Mouse (Mus musculus) macrophage (primary cell): Measurements from ENCODE around the gene Grid2. TPM values are rescaled to one million over a fixed set of nuclear protein-coding genes. Genes with fewer than 3 reads are reported as not detected.

ENCODE experiments used
- H3K27ac ChIP-seq: fragments of 350-480 bp; formaldehyde crosslinking; 2 replicates; pipeline ENCODE4 v1.9.0; 2021
- H3K36me3 ChIP-seq: fragments of 350-480 bp; formaldehyde crosslinking; 2 replicates; pipeline ENCODE4 v1.9.0; 2021; ENCODE audit errors: inconsistent target
- H3K4me3 ChIP-seq: fragments of 350-480 bp; formaldehyde crosslinking; 2 replicates; pipeline ENCODE4 v1.9.0; 2021; ENCODE audit errors: inconsistent target
- H3K79me2 ChIP-seq: fragments of 350-480 bp; formaldehyde crosslinking; 2 replicates; pipeline ENCODE4 v1.9.0; 2021; ENCODE audit errors: inconsistent target
- WGBS: methylation state at CpG from one replicate; pipeline ENCODE4 v1.1.7; 2026; ENCODE audit warnings: inconsistent platforms; ENCODE audit not compliant: missing documents; 5-methylcytosine and 5-hydroxymethylcytosine counted together
- polyA plus RNA-seq: library from polyadenylated mRNA; stranded (reverse); fragments of 250-400 nt; gene quantifications from 3 replicates; pipeline ENCODE4 v1.2.4, GENCODE M21; 2018; ENCODE audit warnings: inconsistent platforms
- total RNA-seq, 78 experiments: library from RNA; depleted of rRNA; stranded (reverse); fragments of 250-400 nt; gene quantifications; 1 replicate in 9 of 78; 2 replicates in 24 of 78; 3 replicates in 43 of 78; 4 replicates in 2 of 78; pipeline ENCODE4 v1.2.4; 2018; ENCODE audit warnings: inconsistent platforms in 56 of 78

Grid2 gene
- total RNA-seq (2018; cell fraction: chromatin; rRNA removed): not detected
- total RNA-seq (2018; cell fraction: cytosol; rRNA removed): not detected
- not detected for total RNA-seq (2018; cell fraction: nucleus; rRNA removed)
- polyA plus RNA-seq: not detected in 3 replicates

DNA sequence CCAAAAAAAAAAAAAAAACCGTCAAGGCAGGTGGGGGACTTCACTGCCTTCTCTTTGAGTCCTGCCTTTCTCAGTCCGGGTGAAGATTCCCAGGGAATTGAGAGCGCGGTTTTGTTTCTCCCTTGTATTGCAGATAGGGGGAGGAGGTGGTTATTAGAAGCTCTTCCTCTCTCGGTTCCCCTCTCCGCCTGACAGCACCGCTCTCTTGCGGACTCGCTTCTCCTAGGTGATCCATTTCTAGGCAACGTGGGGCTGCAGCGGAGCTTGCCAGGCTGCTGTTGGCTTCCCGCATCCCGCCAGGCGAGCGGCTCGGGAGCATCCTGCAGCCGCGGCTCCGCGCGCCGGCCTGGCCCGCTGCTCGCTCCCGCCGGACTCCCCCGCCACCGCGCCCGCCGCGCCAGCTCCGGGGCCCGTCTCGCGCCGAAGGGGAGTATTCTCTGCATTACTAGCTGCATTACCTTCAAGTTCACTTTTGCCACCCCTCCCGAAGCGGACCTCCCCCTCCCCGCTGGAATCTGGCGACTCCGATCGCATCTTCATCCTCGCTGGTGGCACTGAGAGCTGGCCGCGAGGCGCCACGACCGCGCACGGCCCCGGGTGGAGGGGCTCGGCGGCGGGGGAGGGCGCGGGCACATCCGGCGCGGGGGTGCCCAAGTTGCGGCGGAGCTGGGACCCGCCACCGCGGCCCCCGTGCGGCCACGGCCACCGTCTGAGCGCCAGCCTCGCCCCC lies at the start of gene Grid2:
Gene Grid2 (plus strand): TSS at position 51 of the 730 bp plus-strand sequence.
- no peaks in the 10 kb centered on the region for H3K36me3 ChIP-seq
- no peaks in the 10 kb centered on the region for H3K79me2 ChIP-seq
- no peak within 1 kb of the TSS for H3K27ac ChIP-seq
- H3K4me3 ChIP-seq: no peak within 1 kb of the TSS
- 3% methylated on average over 57 of the region's 71 CpGs for WGBS

DNA sequence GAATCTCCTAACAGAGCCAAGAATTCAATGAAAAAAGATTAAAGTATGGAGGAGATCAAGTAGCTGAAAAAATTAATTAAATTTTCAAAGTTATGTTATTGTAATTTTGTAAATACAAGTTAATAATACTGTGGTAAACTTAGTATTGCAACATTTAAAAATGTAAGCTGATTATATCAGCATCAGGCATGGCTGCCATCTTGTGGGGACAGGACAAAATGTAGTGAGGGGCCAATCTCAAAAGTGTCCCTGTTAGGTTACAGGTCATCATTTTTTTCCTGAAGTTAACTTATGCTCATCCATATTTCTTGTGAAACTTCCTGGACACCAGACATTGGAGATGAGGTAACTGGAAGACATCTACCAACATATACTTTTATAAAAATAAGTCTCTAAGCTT lies 4.9 kb upstream of the Grid2 start:
- Histone ChIP-seq H3K4me3 (no peak overlapping the region), H3K36me3 (no peaks in the 10 kb centered on the region), H3K79me2 (no peaks in the 10 kb centered on the region), H3K27ac (no peak overlapping the region)

DNA sequence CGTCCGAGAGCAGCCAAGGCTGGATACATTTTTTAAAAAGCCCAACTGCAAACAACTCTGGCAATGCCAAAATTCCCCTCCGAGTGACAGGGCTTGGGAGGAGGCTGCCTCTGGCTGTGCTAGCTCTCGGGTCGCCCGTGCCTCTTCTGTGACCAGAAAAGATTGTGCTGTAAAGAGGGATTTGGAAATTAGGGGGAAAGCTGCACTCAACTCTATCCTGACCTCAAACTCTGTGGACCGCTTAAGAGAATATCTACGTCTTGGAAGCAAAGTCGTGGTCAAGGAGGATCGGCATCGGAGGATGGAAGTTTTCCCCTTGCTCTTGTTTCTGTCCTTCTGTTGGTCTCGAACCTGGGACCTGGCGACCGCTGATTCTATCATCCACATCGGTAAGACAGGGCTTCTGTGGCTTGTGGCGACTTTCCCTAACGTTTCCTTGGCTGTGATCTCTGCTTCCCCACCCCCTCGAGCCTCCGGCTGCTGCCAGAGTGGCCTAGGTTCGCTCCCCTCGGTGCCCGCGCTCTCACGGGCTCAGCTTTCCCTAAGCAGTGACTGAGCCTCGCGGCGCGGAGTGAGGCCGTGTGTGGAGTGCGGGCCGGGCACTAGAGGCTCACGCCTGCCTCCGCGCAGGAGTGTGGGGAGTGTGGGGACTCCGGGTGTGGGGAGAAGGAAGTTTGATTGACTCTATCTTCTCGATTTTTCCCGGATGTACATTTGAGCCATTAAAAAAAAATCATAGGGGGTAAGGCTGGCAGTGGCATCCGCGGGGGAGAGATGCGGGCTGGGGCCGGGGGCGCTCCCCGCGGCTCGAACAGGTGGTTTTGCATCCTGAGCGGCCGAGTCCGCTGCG lies 1.1 kb downstream of the Grid2 start:
- Histone ChIP-seq H3K36me3 (no peaks in the 10 kb centered on the region), H3K27ac (no peak overlapping the region), H3K79me2 (no peaks in the 10 kb centered on the region), H3K4me3 (no peak overlapping the region)
- 3% methylated on average over 49 of the region's 49 CpGs for WGBS

DNA sequence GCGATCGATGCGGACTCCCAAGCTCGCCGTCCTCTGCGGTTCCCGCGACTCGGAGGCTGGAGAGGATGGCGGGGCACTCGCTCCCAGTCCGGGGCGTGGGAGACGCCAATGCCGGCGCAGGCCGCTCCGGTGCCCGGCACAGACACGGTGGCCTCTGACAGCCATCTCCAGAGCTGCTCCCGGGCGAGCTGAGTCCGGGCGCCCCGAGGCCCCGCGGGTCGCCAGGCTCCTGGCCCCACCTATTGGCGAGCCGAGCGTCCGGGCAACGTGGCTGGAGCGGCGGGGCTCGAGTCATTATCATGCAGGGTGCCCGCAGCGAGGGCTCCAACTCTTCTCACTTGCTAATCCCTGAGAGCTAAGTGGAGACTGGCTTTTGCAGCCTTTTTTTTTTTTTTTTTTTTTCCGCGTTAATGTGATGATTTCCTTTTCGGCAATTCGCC lies 1.8 kb downstream of the Grid2 start:
- Histone ChIP-seq H3K27ac (no peak overlapping the region), H3K4me3 (no peak overlapping the region), H3K36me3 (no peaks in the 10 kb centered on the region), H3K79me2 (no peaks in the 10 kb centered on the region)
- WGBS: 3% methylated on average over 37 of the region's 42 CpGs

DNA sequence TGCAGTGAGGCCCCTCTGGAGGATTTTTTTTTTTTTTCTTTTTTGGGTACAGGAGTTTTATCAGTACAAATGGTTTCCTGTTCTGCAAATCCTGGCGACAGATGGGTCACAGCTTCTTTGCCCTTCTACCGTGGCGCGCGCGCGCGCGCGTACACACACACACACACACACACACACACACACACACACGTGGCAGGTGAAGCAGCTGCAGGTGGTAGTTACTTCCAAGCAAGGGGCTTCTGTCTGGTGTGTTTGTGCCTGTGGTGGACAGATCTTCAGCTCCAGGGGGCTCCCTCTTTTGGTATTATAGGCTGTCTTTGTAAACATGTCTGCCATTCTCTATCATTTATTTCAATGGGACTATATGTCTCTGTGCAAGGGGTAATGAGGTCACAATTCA lies 2.2 kb downstream of the Grid2 start:
- Histone ChIP-seq H3K4me3 (no peak overlapping the region), H3K79me2 (no peaks in the 10 kb centered on the region), H3K36me3 (no peaks in the 10 kb centered on the region), H3K27ac (no peak overlapping the region)
- WGBS: 0% methylated on average over 1 of the region's 11 CpGs

DNA sequence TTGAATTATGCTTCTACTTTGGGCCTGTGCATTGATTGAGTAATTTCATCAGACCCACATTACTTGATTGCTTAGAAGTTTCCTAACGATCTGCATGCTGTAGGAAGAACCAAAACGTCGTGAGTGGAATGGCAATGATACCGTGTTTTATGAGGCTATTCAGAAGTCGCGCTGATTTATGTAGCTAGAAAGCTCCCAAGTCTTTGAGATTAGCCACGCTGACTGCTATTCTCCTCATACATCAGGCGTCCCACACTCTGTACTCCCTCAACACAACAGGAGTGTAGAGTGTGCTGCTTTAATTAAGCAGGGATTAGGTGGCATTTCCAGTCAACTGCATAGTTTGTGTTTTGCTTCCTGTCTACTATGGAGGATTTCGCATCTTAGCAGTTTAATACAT lies 4.1 kb downstream of the Grid2 start:
- Histone ChIP-seq H3K36me3 (no peaks in the 10 kb centered on the region), H3K79me2 (no peaks in the 10 kb centered on the region), H3K4me3 (no peak overlapping the region), H3K27ac (no peak overlapping the region)
- 53% methylated on average over 9 of the region's 9 CpGs for WGBS

DNA sequence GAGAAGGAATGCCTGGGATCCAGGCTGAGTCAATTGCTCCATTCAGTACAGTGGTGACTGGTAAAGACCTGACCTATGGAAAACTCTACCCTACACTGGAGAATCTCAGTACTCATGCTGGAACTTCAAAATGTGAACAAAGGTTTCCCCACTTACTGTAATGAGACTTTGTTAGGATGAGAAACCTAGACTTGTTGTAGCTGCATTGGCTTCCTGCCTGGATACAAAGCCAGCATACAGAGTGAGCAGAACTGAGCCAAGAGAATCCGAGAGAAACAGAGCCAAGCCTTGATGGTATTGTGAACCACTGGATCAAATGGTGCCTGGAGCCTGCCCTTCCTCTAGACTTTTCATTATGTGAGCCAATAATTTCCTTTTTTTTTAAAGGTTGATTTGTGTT lies 28.7 kb downstream of the Grid2 start:
- no peak overlapping the region for H3K4me3 ChIP-seq
- whole genome bisulfite sequencing: 67% methylated on average over 1 of the region's 1 CpGs
- H3K27ac ChIP-seq: no peak overlapping the region
- no peaks in the 10 kb centered on the region for H3K79me2 ChIP-seq
- no peaks in the 10 kb centered on the region for H3K36me3 ChIP-seq

DNA sequence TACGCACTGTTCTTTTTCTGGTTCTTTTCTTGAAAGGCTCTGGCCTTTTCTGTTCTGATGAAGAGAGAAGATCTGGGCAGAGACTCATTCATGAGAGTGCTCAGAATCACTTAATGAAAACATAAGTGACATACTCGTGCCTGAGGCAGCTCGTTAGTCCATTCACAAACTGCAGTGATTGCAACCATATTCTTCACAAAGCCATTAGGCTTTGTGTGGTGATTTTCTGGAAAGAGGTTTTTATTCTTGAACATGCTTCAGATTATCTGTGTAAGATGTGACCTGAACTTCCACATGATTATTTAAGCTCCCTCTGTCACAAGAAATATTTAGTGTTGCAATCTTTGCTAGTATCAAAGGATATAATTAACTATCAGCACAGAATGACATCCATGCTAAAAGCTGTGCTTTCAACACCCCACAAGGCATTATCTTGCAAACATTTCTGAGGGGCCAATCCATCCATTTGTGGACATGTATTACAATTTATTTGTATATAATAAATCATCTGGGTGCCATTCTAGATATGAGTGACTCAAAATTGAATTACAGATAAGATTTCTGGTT lies 86.8 kb downstream of the Grid2 start:
- 53% methylated on average over 3 of the region's 3 CpGs for WGBS
- H3K36me3 ChIP-seq: no peaks in the 10 kb centered on the region
- H3K27ac ChIP-seq: no peak overlapping the region
- no peak overlapping the region for H3K4me3 ChIP-seq
- no peaks in the 10 kb centered on the region for H3K79me2 ChIP-seq

DNA sequence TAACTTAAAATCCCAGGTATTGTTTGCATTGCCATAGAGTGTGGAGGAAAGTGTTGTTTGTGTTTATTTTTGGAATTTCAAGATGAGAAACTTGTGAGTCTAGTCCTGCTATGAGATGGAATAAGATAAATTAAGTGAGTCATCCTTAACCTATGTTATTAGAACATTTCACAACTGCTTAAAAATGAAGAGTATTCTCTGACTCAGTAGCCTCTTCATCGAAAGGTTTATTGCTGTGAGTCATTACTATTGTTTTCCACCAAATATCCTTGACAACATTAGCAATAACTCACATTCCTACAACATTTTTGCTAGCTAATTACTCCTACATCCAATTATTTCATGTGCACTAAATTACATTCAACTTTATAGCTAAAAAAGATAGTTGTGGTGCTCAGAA lies 91.3 kb downstream of the Grid2 start:
- no peak overlapping the region for H3K27ac ChIP-seq

DNA sequence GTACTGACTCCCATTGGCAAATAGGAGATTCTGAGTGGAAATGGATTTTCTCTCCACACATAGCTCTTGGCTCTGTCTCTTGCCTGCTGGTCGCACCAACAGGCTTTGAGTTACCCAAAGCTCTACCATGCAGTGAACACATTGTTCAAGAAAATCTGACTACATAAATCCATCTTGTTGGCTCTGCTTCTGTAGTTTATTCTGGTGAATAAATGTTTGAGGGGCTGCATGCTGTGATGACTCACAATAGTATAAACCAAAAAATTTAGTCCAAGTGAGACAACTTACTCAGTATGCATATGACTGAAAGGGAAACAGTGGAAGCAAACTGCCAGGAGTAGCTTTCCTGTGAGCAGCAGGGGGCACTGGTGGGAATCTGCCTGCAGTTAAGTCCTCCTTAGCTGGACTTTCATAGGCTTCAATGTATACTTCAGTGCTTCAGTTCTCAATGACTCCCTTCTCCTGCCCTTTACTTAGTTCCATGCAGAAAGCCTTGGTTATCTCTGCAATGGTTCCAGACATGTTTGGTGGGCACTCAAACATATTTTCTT lies 125.5 kb downstream of the Grid2 start:
- H3K79me2 ChIP-seq: no peaks in the 10 kb centered on the region
- 69% methylated on average over 1 of the region's 1 CpGs for WGBS

More for the DNA sequence above, 91.3 kb downstream of the Grid2 start:
- Histone ChIP-seq H3K4me3 (no peak overlapping the region), H3K36me3 (no peaks in the 10 kb centered on the region), H3K79me2 (no peaks in the 10 kb centered on the region)
- 60% methylated on average over 1 of the region's 1 CpGs for WGBS

DNA sequence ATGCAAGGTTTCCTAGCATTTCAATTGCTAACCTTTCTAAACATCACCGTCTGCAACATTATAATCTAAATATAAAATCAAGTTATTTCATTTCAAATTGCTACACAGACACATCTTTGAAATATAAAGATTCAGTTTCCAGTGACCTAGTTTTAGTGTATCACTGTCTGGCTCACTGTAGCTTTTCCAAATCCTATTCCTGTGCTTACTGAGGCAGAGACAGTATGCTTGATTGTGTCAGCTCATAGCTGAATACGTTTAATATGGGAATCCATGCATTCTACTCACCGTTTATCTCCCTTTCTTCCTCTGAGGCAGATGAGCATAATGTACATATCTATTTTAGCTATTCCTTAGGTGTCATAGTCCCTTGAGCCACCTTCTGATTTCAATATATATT lies 146.0 kb downstream of the Grid2 start:
- Histone ChIP-seq H3K27ac (no peak overlapping the region), H3K36me3 (no peaks in the 10 kb centered on the region), H3K79me2 (no peaks in the 10 kb centered on the region), H3K4me3 (no peak overlapping the region)
- 89% methylated on average over 3 of the region's 3 CpGs for WGBS

More for the DNA sequence above, 125.5 kb downstream of the Grid2 start:
- Histone ChIP-seq H3K36me3 (no peaks in the 10 kb centered on the region), H3K27ac (no peak overlapping the region), H3K4me3 (no peak overlapping the region)

DNA sequence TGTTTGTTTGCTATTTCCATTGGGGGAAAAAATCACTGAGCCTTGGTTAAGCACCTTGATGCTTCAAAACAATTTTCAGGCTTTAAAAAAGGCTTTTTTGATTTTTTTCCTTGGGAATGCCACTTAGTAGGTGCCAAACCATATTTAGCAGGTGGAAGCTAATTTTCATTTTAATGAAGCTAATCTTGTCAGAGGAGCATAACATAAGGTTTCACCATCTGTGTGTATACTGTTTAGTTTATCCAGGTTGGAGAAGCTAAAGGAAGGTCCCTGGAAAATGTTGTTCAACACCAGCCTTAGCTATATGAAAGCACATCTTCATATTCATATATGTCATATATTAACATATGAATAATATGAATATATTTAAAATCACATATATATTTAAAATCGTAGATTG lies 161.9 kb downstream of the Grid2 start:
- Histone ChIP-seq H3K4me3 (no peak overlapping the region), H3K79me2 (no peaks in the 10 kb centered on the region), H3K27ac (no peak overlapping the region), H3K36me3 (no peaks in the 10 kb centered on the region)
- 86% methylated on average over 1 of the region's 1 CpGs for WGBS

DNA sequence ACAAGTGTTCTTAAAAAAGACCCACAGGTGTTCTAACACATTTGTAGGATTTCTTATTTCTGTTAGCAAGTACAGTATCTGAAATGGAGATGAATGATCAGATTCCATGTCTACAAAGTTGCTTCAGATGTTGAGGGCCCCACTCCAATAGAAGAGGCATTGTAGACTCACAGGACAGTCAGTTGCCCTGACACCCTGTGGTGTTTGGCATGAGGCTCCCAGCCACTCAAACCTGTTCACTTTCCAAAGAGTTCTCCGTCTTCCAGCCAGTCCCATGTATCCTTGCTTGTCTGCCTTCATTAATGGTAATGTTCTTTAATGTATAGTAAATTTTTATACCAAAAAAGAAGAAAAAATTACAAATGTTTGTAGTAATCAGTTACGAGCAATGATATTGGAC lies 177.1 kb downstream of the Grid2 start:
- Histone ChIP-seq H3K36me3 (no peaks in the 10 kb centered on the region), H3K79me2 (no peaks in the 10 kb centered on the region), H3K27ac (no peak overlapping the region), H3K4me3 (no peak overlapping the region)
- 90% methylated on average over 2 of the region's 2 CpGs for WGBS

DNA sequence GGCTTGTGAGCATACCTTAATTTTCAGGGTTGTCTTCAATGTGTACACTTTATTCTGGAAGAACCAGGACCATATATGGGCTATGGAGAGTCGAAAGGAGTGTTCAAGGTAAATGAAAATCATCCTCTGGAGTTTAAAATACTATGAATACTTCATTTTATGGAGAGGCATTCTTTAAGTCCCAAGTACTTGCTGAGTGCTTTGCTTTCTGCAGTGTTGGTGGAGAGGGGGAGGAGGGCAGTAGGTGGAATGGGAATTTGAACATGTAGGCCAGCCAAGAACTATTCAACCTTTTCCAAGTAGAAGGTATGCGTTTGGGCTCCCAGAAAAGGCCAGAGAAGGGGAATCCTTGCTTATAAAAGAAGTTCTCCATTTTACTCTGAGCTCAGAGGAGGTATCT lies 192.5 kb downstream of the Grid2 start:
- WGBS: 75% methylated on average over 2 of the region's 2 CpGs
- Histone ChIP-seq H3K4me3 (no peak overlapping the region), H3K79me2 (no peaks in the 10 kb centered on the region), H3K36me3 (no peaks in the 10 kb centered on the region), H3K27ac (no peak overlapping the region)

DNA sequence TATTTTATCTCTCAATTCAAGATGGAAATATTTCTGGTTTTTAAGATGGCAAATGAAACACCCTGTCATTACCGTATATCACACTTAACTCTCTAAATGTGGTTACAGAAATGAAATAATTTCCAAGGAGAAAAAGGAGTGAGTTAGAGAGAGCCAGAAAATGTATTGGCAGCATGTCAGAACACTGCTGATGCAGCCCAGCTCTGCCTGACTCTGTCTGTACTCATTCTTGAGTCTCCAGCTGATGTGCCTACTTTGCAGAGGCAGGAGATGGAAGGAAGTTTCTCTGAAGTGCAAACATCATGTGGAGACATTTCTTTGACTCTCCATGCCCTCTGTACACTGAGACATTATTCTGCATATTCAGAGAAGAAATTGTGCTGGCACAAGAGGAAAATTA lies 226.5 kb downstream of the Grid2 start:
- Histone ChIP-seq H3K79me2 (no peaks in the 10 kb centered on the region), H3K27ac (no peak overlapping the region), H3K36me3 (no peaks in the 10 kb centered on the region), H3K4me3 (no peak overlapping the region)
- 100% methylated on average over 1 of the region's 1 CpGs for WGBS
